Mouse (Mus musculus): ENCODE measurements around the gene Trim61. TPM values are rescaled to one million over a fixed set of nuclear protein-coding genes. Genes with fewer than 3 reads are reported as not detected.

Trim61 gene
- not detected for polyA plus RNA-seq (2014; fragmentation: Illumina TruSeq; extraction: RNeasy Lipid Tissue Mini Kit (QIAGEN cat#74804); ENCODE audit: low read depth, low replicate concordance)

DNA sequence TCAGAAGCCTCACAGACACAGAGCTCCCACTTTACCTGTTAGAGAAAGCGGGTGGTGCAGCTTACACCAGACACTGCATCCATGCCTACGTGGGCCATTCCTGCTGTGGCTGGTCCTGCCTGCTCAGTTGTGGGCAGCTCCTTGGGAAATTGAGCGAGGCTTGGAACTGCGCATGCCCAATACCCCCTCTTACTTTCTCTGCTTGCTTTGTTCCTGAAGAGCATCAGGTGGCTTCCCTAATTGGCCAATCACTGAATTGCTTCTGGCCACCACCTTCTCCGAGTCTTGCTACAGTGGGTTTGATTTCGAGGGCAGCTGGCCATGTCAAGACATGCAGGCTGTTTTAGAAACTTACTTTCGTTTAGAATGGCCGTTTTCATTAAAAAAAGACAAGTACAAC, at the start of gene Trim61, which contains the start of gene Trim60:
Trim61 (minus strand) TSS at position 101 of the 400 bp plus-strand sequence.
Trim60 (minus strand) TSS at position 162 of the 400 bp plus-strand sequence.

GRCm38 (mm10) chr8:65037117-65037533, 18.8 kb upstream of the Trim61 start, which contains the start of gene Apela:
Apela (minus strand) TSS chr8:65037336.

DNA sequence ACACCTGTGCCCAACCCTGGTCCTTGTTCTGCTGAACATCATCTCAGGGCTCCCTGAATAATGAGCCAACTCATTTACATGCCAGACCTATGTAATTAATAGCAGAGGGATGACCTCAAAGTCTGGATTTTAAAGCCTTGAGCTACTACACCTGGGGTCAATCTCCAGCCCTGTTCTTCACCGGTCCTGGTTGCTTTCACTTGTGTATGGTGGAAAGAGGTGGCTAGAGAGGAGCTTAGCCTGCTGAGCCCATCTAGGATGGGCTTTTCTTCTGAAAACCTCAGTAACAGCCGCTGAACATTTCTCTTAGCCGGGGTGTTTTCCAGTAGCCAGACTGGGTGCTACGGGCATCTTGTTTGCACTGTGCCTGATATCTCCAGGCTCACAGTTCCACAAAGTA, 30.6 kb downstream of the Trim61 start, which contains the start of gene Trim75:
Trim75 (minus strand) TSS at position 101 of the 400 bp plus-strand sequence.

Other genes with a start within 250 kb of the Trim61 start
- 57.4 TPM for gene Klhl2, start 168.5 kb downstream of the Trim61 start, polyA plus RNA-seq (2014; fragmentation: Illumina TruSeq; extraction: RNeasy Lipid Tissue Mini Kit (QIAGEN cat#74804); ENCODE audit: low read depth, low replicate concordance)
- 34.6 TPM for gene Tmem192, start 71.3 kb downstream of the Trim61 start, polyA plus RNA-seq (2014; fragmentation: Illumina TruSeq; extraction: RNeasy Lipid Tissue Mini Kit (QIAGEN cat#74804); ENCODE audit: low read depth, low replicate concordance)
- gene Trim75, start 30.7 kb downstream of the Trim61 start, polyA plus RNA-seq (2014; fragmentation: Illumina TruSeq; extraction: RNeasy Lipid Tissue Mini Kit (QIAGEN cat#74804); ENCODE audit: low read depth, low replicate concordance) = not detected
- not detected for gene Trim60, start 61 bp upstream of the Trim61 start, polyA plus RNA-seq (2014; fragmentation: Illumina TruSeq; extraction: RNeasy Lipid Tissue Mini Kit (QIAGEN cat#74804); ENCODE audit: low read depth, low replicate concordance)
- not detected for gene Apela, start 18.8 kb upstream of the Trim61 start, polyA plus RNA-seq (2014; fragmentation: Illumina TruSeq; extraction: RNeasy Lipid Tissue Mini Kit (QIAGEN cat#74804); ENCODE audit: low read depth, low replicate concordance)
- not detected for gene Gm10663, start 56.5 kb upstream of the Trim61 start, polyA plus RNA-seq (2014; fragmentation: Illumina TruSeq; extraction: RNeasy Lipid Tissue Mini Kit (QIAGEN cat#74804); ENCODE audit: low read depth, low replicate concordance)
- gene BC030870, start 111.0 kb upstream of the Trim61 start, polyA plus RNA-seq (2014; fragmentation: Illumina TruSeq; extraction: RNeasy Lipid Tissue Mini Kit (QIAGEN cat#74804); ENCODE audit: low read depth, low replicate concordance) = not detected